In genomic region chr12:83488211-83488941, GRCm38 (mm10) we compare ENCODE assay signal across 8 mouse cellular contexts. TPM values are rescaled to one million over a fixed set of nuclear protein-coding genes. Genes with fewer than 3 reads are reported as not detected.
DNase-seq lines count a peak whose midpoint lies in the region; ATAC-seq and TF ChIP-seq lines count a peak whose summit lies in the region.

No protein-coding gene starts in this region.

- H3K9me3 ChIP-seq in forebrain, embryonic 11.5 days (ENCODE audit: control insufficient read depth, low read length) = no peaks in the 10 kb centered on the region; the same call in 1 of the 2 replicates
- peaks cover 4% of the 10 kb centered on the region for H3K9me3 ChIP-seq in liver, embryonic 14.5 days (ENCODE audit: control insufficient read depth, low read length)

- WGBS in forebrain, embryonic 11.5 days = under 1% methylated on average over 29 of the region's 29 CpGs
- WGBS in liver, embryonic 14.5 days (ENCODE audit: insufficient replicate concordance) = under 1% methylated on average over 29 of the region's 29 CpGs
- under 1% methylated on average over 29 of the region's 29 CpGs for WGBS in olfactory bulb, adult 2 months

- peak; percentile 29 for DNase-seq in spleen, adult 12 weeks (ENCODE audit: low spot score)
- DNase-seq in spleen, postnatal 14 days (ENCODE audit: low spot score in 2 of 2) = no peak
- DNase-seq in c-Kit-negative CD71-positive TER-119-positive erythroid progenitor cells, embryonic 14.5 days (ENCODE audit: low read depth, low spot score) = peak; percentile 50
- DNase-seq in forebrain, embryonic 11.5 days (ENCODE audit: low spot score) = peak; percentile 65
- peak; percentile 51 for DNase-seq in induced T-regulatory cell, adult 2 months (ENCODE audit: low read depth)
- peak in 1 of 3 experiments; percentile 70 for DNase-seq in liver, embryonic 14.5 days (ENCODE audit: low read depth in 3 of 3, low spot score in 3 of 3)

- no peak for TF ChIP-seq CTCF in liver, embryonic 14.5 days (IDR thresholded peaks at IDR 0.05; ENCODE audit: low read depth)
- no peak for TF ChIP-seq CTCF in olfactory bulb, adult 2 months (IDR thresholded peaks at IDR 0.05; ENCODE audit: insufficient read depth, low read depth, low read length)

- ATAC-seq in forebrain, embryonic 11.5 days (replicated peaks; ENCODE audit: low FRiP score) = no peak
- ATAC-seq in liver, embryonic 14.5 days (ENCODE audit: insufficient read depth) = no peak
- no peak for ATAC-seq in inflammation-experienced regulatory T-cells, adult 6 months

- peaks cover 13% of the 10 kb centered on the region; the same call in 1 of the 2 replicates for H3K27me3 ChIP-seq in forebrain, embryonic 11.5 days (ENCODE audit: control insufficient read depth, insufficient read depth, low read length)
- peaks cover 29% of the 10 kb centered on the region for H3K27me3 ChIP-seq in liver, embryonic 14.5 days (ENCODE audit: control insufficient read depth, insufficient read depth, low read length)

- peak overlapping the region; percentile 65 for H3K4me3 ChIP-seq in forebrain, embryonic 11.5 days (ENCODE audit: low read depth, low read length)
- H3K4me3 ChIP-seq in liver, embryonic 14.5 days (ENCODE audit: insufficient read depth in 1 of 2, low read depth in 2 of 2, low read length in 2 of 2) = peak overlapping the region; percentile 73 to 88
- H3K4me3 ChIP-seq in olfactory bulb, adult 2 months (ENCODE audit: insufficient read depth, low read depth, low read length) = peak overlapping the region; percentile 39

- H3K4me1 ChIP-seq in forebrain, embryonic 11.5 days (replicated peaks; ENCODE audit: control insufficient read depth, insufficient read depth, low read length) = peaks cover 12% of the 10 kb centered on the region
- peaks cover 13 to 14% of the 10 kb centered on the region in 2 experiments for H3K4me1 ChIP-seq in liver, embryonic 14.5 days (replicated peaks; ENCODE audit: control insufficient read depth in 2 of 2, insufficient read depth in 2 of 2, low read length in 1 of 2)
- H3K4me1 ChIP-seq in olfactory bulb, adult 2 months (ENCODE audit: control insufficient read depth, insufficient read depth, low read length) = peaks cover 6% of the 10 kb centered on the region; the same call in 1 of the 2 replicates

- no peaks in the 10 kb centered on the region for H3K36me3 ChIP-seq in forebrain, embryonic 11.5 days (ENCODE audit: control insufficient read depth, insufficient read depth, low read length)
- H3K36me3 ChIP-seq in liver, embryonic 14.5 days (replicated peaks; ENCODE audit: control insufficient read depth, insufficient read depth, low read depth) = no peaks in the 10 kb centered on the region

- no peak for TF ChIP-seq POLR2A in olfactory bulb, adult 2 months (IDR thresholded peaks at IDR 0.05; ENCODE audit: insufficient read depth, low read depth, low read length)

- no peak for TF ChIP-seq EP300 in liver, embryonic 14.5 days (IDR thresholded peaks at IDR 0.05; ENCODE audit: low read depth)

- peak overlapping the region; percentile 35; the same call in 1 of the 2 replicates for H3K9ac ChIP-seq in forebrain, embryonic 11.5 days (ENCODE audit: low read length)
- H3K9ac ChIP-seq in liver, embryonic 14.5 days (replicated peaks) = peak overlapping the region; percentile 67

- H3K4me2 ChIP-seq in forebrain, embryonic 11.5 days (ENCODE audit: low read depth, low read length, severe bottlenecking) = peak overlapping the region; percentile 99
- H3K4me2 ChIP-seq in liver, embryonic 14.5 days (ENCODE audit: low read depth) = peak overlapping the region; percentile 99

- H3K27ac ChIP-seq in forebrain, embryonic 11.5 days (ENCODE audit: low read depth, low read length) = no peak overlapping the region
- peak overlapping the region; percentile 42; the same call in 1 of the 2 replicates for H3K27ac ChIP-seq in liver, embryonic 14.5 days
- H3K27ac ChIP-seq in olfactory bulb, adult 2 months (ENCODE audit: insufficient read depth, low read depth, low read length) = no peak overlapping the region

RNA-seq across cellular contexts. Expression of gene Dpf3, which starts 0.9 kb away (rescaled TPM):
- 4.4 and 4.6 TPM in 2 replicates for polyA plus RNA-seq in forebrain, embryonic 11.5 days (2014; fragmentation: Nextera tagmentation; extraction: Ambion mirVana)
- polyA plus RNA-seq in liver, embryonic 14.5 days (2012; rRNA removed) = 2.2 and 3.7 TPM in 2 replicates
- polyA plus RNA-seq in liver, embryonic 14.5 days (2014; fragmentation: Nextera tagmentation; extraction: Ambion mirVana) = 4.1 and 4.8 TPM in 2 replicates
- polyA plus RNA-seq in olfactory bulb, adult 2 months (2012; ENCODE audit: insufficient read depth, insufficient read length, low replicate concordance, missing spikeins) = not detected in 2 replicates
- under 1 TPM in 1 of 3 experiments, not detected in 2; 0.40 TPM for polyA plus RNA-seq in inflammation-experienced regulatory T-cells, adult 6 months (2017; shearing (Covaris generic))

RNA-seq across cellular contexts. Expression of gene Dcaf4, which starts 31.9 kb away (rescaled TPM):
- polyA plus RNA-seq in forebrain, embryonic 11.5 days (2014; fragmentation: Nextera tagmentation; extraction: Ambion mirVana) = 24.4 and 26.7 TPM in 2 replicates
- 9.4 and 9.5 TPM in 2 replicates for polyA plus RNA-seq in liver, embryonic 14.5 days (2012; rRNA removed)
- polyA plus RNA-seq in liver, embryonic 14.5 days (2014; fragmentation: Nextera tagmentation; extraction: Ambion mirVana) = 9.8 and 12.6 TPM in 2 replicates
- not detected in 2 replicates for polyA plus RNA-seq in olfactory bulb, adult 2 months (2012; ENCODE audit: insufficient read depth, insufficient read length, low replicate concordance, missing spikeins)
- 10 to 100 TPM; 16.4 to 30.7 (median 21.4) TPM for polyA plus RNA-seq in inflammation-experienced regulatory T-cells, adult 6 months (2017; shearing (Covaris generic))

Comparison
In these comparisons a context has a peak if more than half of its experiments do, and no peak if none do; other contexts are left out.
1. DNase-seq: peak in spleen, adult 12 weeks (single experiment), c-Kit-negative CD71-positive TER-119-positive erythroid progenitor cells, embryonic 14.5 days (single experiment), forebrain, embryonic 11.5 days (single experiment) and induced T-regulatory cell, adult 2 months (single experiment); none in spleen, postnatal 14 days (0 of 2).
2. Peak in every context shown above with its lines, with median percentiles within 50 percentile points of each other: H3K4me3 ChIP-seq.